Mouse (Mus musculus): ENCODE measurements around the gene Lig1. TPM values are rescaled to one million over a fixed set of nuclear protein-coding genes. Genes with fewer than 3 reads are reported as not detected.

Gene Lig1
- polyA plus RNA-seq, 1 experiment from 2014 or later: 38.2 TPM

- no peak for ATAC-seq (ENCODE audit: low FRiP score, low read depth)
- Histone ChIP-seq H3K27ac (replicated peaks) (no peak overlapping the region), H3K9me3 (no peaks in the 10 kb centered on the region), H3K4me2 (no peak overlapping the region), H3K9ac (no peak overlapping the region), H3K36me3 (peaks cover 29% of the 10 kb centered on the region), H3K27me3 (no peaks in the 10 kb centered on the region), H3K4me1 (replicated peaks) (no peaks in the 10 kb centered on the region), H3K4me3 (no peak overlapping the region)
- WGBS: 81% methylated on average over 5 of the region's 5 CpGs
Measured at GRCm38 (mm10) chr7:13314095-13314597, 37.1 kb downstream of the Lig1 start.

GRCm38 (mm10) chr7:13321424-13321823, 44.3 kb downstream of the Lig1 start:
- no peak for ATAC-seq (ENCODE audit: low FRiP score, low read depth)
- Histone ChIP-seq H3K27ac (replicated peaks) (no peak overlapping the region), H3K36me3 (no peaks in the 10 kb centered on the region), H3K9me3 (no peaks in the 10 kb centered on the region), H3K4me1 (replicated peaks) (no peaks in the 10 kb centered on the region), H3K4me2 (no peak overlapping the region), H3K4me3 (no peak overlapping the region), H3K9ac (no peak overlapping the region), H3K27me3 (no peaks in the 10 kb centered on the region)
- WGBS: 95% methylated on average over 3 of the region's 3 CpGs

- no peaks in the 10 kb centered on the region for H3K36me3 ChIP-seq
- H3K27me3 ChIP-seq: no peaks in the 10 kb centered on the region
- no peak within 1 kb of the TSS for H3K4me2 ChIP-seq
- no peaks in the 10 kb centered on the region for H3K9me3 ChIP-seq
- WGBS: 87% methylated on average over 2 of the region's 2 CpGs
- no peak within 1 kb of the TSS for H3K27ac ChIP-seq (replicated peaks)
- H3K9ac ChIP-seq: no peak within 1 kb of the TSS
- H3K4me1 ChIP-seq (replicated peaks): no peaks in the 10 kb centered on the region
- no peak for ATAC-seq (ENCODE audit: low FRiP score, low read depth)
- H3K4me3 ChIP-seq: no peak within 1 kb of the TSS
Measured at GRCm38 (mm10) chr7:13324316-13324715, 47.2 kb downstream of the Lig1 start, which contains the start of gene Pla2g4c. Gene Pla2g4c (plus strand): TSS chr7:13324655.

GRCm38 (mm10) chr7:13330575-13330974, 53.5 kb downstream of the Lig1 start:
- 100% methylated on average over 2 of the region's 2 CpGs for WGBS

GRCm38 (mm10) chr7:13355943-13356342, 78.9 kb downstream of the Lig1 start:
- Histone ChIP-seq H3K4me1 (replicated peaks) (no peaks in the 10 kb centered on the region), H3K4me2 (no peak overlapping the region), H3K4me3 (no peak overlapping the region), H3K36me3 (peaks cover 46% of the 10 kb centered on the region), H3K9ac (no peak overlapping the region), H3K27me3 (no peaks in the 10 kb centered on the region), H3K27ac (replicated peaks) (no peak overlapping the region), H3K9me3 (no peaks in the 10 kb centered on the region)
- no peak for ATAC-seq (ENCODE audit: low FRiP score, low read depth)

More at GRCm38 (mm10) chr7:13330575-13330974, 53.5 kb downstream of the Lig1 start:
- Histone ChIP-seq H3K27me3 (no peaks in the 10 kb centered on the region), H3K9me3 (no peaks in the 10 kb centered on the region), H3K4me2 (no peak overlapping the region), H3K36me3 (peaks cover 10% of the 10 kb centered on the region; the same call in 1 of the 2 replicates), H3K9ac (no peak overlapping the region), H3K27ac (replicated peaks) (no peak overlapping the region), H3K4me1 (replicated peaks) (no peaks in the 10 kb centered on the region), H3K4me3 (no peak overlapping the region)
- ATAC-seq (ENCODE audit: low FRiP score, low read depth): no peak

Other genes with a start within 250 kb of the Lig1 start
- gene Chmp2a, start 242.5 kb upstream of the Lig1 start, polyA plus RNA-seq (2015; fragmentation: Nextera tagmentation; extraction: Ambion mirVana): 170 and 171 TPM in 2 replicates
- 162 and 163 TPM in 2 replicates for gene Ube2m, start 239.0 kb upstream of the Lig1 start, polyA plus RNA-seq (2015; fragmentation: Nextera tagmentation; extraction: Ambion mirVana)
- gene Mzf1, start 222.5 kb upstream of the Lig1 start, polyA plus RNA-seq (2015; fragmentation: Nextera tagmentation; extraction: Ambion mirVana): 9.0 and 9.3 TPM in 2 replicates
- 0.13 and 0.14 TPM in 2 replicates for gene Vmn1r85, start 182.1 kb upstream of the Lig1 start, polyA plus RNA-seq (2015; fragmentation: Nextera tagmentation; extraction: Ambion mirVana)
- gene Vmn1r86, start 157.4 kb upstream of the Lig1 start, polyA plus RNA-seq (2015; fragmentation: Nextera tagmentation; extraction: Ambion mirVana): 0.03 TPM in 1 of 2 replicates, not detected in the other
- not detected in 2 replicates for gene Vmn1r87, start 137.1 kb upstream of the Lig1 start, polyA plus RNA-seq (2015; fragmentation: Nextera tagmentation; extraction: Ambion mirVana)
- gene Vmn1r88, start 117.7 kb upstream of the Lig1 start, polyA plus RNA-seq (2015; fragmentation: Nextera tagmentation; extraction: Ambion mirVana): not detected in 2 replicates
- not detected in 2 replicates for gene Vmn1r89, start 64.3 kb upstream of the Lig1 start, polyA plus RNA-seq (2015; fragmentation: Nextera tagmentation; extraction: Ambion mirVana)
- 11.8 and 14.2 TPM in 2 replicates for gene Zswim9, start 1.4 kb downstream of the Lig1 start, polyA plus RNA-seq (2015; fragmentation: Nextera tagmentation; extraction: Ambion mirVana)
- 0.48 and 0.64 TPM in 2 replicates for gene Pla2g4c, start 47.4 kb downstream of the Lig1 start, polyA plus RNA-seq (2015; fragmentation: Nextera tagmentation; extraction: Ambion mirVana)
- gene Cabp5, start 120.8 kb downstream of the Lig1 start, polyA plus RNA-seq (2015; fragmentation: Nextera tagmentation; extraction: Ambion mirVana): 0.09 TPM in 2 replicates
- gene Bsph1, start 173.6 kb downstream of the Lig1 start, polyA plus RNA-seq (2015; fragmentation: Nextera tagmentation; extraction: Ambion mirVana): not detected in 2 replicates